Mouse (Mus musculus): ENCODE data around the gene Socs5.

Socs5 gene

GRCm38 (mm10) chr17:87108507-87109292, 1.2 kb downstream of the Socs5 start:
- no peak for DNase-seq (ENCODE audit: low spot score in 2 of 2)

DNA sequence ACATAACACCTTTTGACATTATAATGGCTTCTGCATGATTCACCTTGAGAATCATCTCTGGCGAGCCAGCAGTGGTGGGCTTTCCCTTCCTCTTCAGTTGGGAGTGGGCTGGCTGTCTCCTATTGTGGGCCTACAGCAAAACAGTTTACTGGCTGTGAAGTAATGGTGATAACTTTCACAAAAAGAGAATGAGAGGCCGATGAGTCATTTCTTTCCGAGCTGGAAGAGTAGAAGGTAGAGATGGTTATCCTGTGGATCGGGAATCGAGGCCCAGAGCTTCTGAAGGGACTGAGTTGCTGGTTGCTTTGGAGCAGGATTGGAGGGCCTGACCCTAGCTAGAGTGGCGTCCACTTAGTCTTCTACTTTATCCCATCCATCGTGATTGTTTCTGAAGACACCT, 2.0 kb downstream of the Socs5 start:
- no peak for DNase-seq (ENCODE audit: low spot score in 2 of 2)

DNA sequence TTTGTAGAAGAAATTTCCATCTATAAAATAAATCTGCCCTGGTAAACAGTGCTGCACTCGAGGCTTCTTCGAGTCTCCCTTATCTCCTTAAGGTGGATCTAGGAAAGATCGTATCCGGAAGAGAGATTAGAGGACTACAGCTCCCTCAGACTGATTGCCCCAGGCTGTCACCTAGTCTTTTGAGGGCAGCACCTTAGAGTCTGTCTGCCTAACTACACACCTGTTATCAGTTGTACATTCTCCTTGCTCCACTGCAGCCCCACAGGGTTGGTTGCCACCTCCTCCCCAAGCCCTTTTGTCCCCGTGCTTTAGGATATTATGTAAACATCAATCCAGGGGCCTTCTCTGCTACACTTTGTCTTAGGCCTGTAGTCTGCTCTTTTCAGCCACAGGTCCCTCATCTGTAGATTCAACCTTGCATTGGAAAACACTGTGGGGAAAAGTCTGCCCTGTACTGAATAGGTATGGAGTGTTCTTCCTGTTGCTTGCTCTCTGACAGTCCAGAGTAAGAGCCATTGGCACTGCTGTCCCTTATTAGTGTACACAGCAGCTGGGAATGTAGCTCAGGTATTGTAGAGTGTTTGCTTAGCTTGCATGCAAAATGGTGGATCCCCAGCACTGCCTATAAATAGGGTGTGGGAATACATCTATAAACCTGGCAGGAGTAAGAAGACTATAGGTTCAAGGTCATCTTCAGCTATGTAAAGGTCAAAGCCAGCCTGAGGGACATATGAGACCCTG, 5.5 kb downstream of the Socs5 start:
- DNase-seq (ENCODE audit: low spot score in 2 of 2) = no peak

GRCm38 (mm10) chr17:87115615-87116014, 8.1 kb downstream of the Socs5 start:
- no peak for DNase-seq (ENCODE audit: low spot score in 2 of 2)

- DNase-seq (ENCODE audit: low spot score in 2 of 2) = no peak
These were observed 11.6 kb downstream of the Socs5 start for GRCm38 (mm10) chr17:87118966-87119526.

DNA sequence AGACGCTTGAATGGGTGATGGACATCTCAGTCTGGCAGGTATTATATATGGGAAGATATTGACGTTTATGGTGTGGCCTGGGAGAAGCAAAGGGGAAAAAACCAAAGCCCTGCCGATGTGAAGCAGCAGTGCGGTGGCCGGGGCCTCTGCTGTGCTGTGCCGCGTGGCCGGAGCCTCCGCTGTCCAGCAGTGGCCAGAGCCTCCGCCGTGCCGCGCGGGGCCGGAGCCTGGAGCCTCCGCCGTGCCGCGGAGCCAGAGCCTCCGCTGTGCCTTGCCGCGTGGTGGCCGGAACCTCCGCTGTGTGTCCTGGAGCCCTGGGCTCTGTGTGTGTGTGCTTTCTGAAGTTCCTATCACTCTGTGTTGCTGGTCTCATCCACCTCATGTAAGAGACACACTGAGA, 17.9 kb downstream of the Socs5 start:
- no peak for DNase-seq (ENCODE audit: low spot score in 2 of 2)

- DNase-seq (ENCODE audit: low spot score in 2 of 2) = no peak
These were observed 24.8 kb downstream of the Socs5 start for GRCm38 (mm10) chr17:87132258-87132657.

DNA sequence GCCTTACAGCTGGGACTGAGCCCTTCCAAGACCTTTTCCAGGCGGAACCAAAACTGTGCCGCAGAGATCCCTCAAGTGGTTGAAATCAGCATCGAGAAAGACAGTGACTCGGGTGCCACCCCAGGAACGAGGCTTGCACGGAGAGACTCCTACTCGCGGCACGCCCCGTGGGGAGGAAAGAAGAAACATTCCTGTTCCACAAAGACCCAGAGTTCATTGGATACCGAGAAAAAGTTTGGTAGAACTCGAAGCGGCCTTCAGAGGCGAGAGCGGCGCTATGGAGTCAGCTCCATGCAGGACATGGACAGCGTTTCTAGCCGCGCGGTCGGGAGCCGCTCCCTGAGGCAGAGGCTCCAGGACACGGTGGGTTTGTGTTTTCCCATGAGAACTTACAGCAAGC, 26.3 kb downstream of the Socs5 start:
- DNase-seq (ENCODE audit: low spot score in 2 of 2) = no peak

- no peak for DNase-seq (ENCODE audit: low spot score in 2 of 2)
These were observed 27.2 kb downstream of the Socs5 start for GRCm38 (mm10) chr17:87134631-87135030.

DNA sequence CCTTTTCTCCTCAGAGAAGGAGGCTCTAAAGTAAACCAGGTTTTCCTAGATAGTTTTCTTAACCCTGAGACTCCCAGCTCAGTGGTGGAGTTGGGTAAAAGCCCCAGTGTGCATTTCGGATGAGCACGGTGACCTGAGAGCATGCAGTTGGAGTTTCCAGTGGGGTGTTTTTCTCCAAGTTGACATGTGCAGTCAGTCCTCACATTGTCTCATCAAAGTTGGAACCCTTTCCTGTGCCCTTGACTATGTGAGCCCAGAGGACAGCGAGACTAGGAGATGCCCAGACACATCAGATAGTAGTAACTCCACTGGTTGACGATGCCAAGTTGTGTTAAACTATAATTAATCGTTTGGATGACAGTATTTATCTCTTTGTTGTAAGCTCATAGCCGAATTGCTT, 28.3 kb downstream of the Socs5 start:
- DNase-seq (ENCODE audit: low spot score in 2 of 2) = no peak

DNA sequence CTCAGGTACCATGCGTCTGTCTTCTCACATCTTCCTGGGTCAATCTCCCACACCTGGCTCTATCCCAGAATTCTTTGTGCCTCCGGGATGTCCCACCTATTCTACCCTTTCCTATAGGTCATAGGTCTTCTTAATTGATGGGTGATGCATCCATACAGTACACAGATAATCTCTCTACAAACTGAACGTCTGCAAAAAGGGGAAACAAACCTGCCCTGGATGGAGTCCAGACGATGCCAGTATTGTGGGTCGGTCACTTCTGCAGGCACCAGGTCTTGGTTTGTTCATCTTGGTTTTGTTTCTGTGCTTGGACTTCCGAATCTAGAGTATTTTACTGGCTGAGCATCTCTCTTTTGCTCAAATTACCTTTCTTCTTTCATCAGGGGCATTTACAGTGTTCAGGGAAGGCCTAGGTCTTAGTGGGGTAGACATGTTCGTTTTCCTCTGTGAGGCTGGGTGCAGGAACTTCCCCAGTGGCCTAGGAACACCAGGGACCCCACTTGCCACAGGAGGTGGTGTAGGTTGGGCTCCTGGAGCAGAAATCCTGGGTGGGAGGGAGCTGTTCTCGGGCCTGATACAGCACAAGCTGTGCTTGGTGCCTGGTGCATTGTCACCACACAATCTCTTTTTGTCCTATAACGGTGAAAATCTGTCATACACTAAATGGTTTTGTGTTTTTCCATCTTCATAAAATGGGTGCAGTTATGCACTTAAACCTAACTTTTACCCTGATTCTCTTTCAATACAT, 33.9 kb downstream of the Socs5 start:
- no peak for DNase-seq (ENCODE audit: low spot score in 2 of 2)

DNA sequence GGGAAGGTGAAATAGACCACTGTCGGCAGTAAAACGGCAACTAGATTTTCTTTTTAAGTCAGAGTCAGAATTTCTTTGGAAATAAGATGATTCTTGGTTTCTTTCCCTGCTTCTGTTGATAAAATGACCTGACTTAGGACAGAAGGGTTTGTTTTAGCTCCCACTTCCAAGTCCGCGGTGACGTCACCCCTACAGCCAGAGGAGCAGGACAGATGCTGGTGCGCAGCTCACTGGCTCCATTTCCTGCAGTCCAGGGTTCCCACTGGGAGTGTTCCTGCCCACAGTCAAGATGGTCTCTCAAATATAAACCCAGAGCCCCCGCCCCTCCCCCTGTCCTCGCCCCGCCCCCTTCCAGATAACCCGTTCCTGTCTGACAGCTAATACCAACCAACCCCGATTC, 34.8 kb downstream of the Socs5 start:
- DNase-seq (ENCODE audit: low spot score in 2 of 2) = no peak

GRCm38 (mm10) chr17:87143186-87143585, 35.7 kb downstream of the Socs5 start:
- DNase-seq (ENCODE audit: low spot score in 2 of 2) = no peak

DNA sequence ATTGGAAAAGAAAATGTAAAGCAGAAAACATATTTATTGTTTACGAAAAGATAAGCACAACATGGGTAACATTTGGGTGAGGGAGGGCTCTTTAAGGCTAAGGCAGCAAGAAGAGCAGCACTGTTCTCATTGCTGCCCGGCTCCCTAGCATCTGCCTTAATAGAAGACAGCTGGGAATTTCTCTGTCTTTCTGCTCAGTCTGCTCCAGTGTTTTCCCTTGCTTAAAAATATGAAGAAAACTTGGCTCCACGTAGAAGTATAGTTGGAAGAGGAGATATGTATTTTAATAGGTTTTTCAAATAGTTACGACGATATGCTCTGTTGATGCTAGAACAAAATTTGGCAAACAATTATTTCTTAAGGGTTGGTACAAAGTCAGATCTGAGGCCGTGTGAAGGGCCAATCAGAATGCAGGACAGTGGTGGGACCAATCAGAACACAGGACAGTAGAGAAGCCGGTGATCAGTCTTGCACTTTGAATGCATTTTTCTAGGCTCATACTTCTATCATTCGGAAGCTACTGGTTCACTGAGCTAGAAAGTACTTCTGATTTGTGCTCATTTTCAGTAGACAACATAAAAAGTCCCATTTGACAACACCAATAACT, 39.0 kb downstream of the Socs5 start:
- no peak for DNase-seq (ENCODE audit: low spot score in 2 of 2)

DNA sequence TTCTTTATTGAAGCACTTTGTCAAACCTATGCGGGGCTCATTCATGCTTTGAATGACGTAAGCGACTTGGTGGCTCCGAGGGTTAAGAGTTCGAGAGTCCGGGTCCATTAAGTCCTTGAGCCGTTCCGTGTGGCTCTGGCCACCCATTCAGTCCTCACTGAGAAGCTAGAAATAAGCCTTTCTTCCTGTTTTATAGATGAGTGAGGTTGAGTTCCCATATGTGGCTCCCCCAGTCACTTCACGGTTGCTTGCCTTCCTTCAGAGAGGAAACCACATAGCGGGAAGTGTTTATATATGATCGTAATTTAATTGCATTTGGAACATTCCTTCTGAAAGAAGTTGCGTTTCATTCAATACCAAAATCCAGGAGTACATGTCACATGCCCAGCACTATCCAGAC, 42.3 kb downstream of the Socs5 start:
- no peak for DNase-seq (ENCODE audit: low spot score in 2 of 2)

- no peak for DNase-seq (ENCODE audit: low spot score in 2 of 2)
These were observed 45.5 kb downstream of the Socs5 start for GRCm38 (mm10) chr17:87152984-87153383.

DNA sequence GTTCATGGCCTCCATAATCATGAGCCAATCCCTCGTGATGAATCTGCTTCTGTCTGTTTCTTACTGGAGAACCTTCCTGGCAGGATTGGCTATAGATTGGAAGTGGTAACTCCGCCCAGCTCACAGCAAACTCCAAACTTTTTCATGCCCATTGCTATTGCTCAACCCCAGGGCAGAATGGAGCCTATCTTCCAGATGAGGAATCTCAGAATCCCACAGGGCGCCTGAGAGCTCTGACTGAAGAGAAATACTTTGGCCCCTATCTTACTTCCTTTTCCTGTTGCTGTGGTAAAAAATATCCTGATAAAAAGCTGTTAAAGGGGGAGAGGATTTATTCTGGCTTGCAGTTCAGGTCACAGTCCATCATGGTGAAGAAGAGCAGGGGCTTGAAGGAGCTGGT, 48.2 kb downstream of the Socs5 start:
- DNase-seq (ENCODE audit: low spot score in 2 of 2) = no peak

- no peak for DNase-seq (ENCODE audit: low spot score in 2 of 2)
These were observed 50.3 kb downstream of the Socs5 start for GRCm38 (mm10) chr17:87157739-87158138.

DNA sequence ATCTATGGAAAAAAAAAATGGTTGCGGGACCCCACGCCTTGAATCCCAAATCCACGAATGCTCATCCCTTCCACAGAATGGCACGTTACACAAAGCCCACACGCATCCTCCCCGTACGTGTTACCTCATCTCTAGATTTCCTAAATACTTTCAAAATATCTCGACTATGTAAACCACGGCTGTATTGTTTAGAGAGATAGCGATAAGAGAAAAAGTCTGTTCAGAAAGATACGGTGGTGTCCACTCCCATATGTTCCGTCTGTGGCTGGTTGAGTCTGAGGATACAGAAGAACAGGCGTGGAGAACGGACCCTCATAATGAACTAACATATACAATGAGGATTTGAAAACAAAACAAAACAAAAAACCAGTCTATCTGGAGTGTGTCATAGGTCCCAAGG, 51.1 kb downstream of the Socs5 start:
- DNase-seq (ENCODE audit: low spot score in 2 of 2) = no peak

GRCm38 (mm10) chr17:87160270-87160669, 52.8 kb downstream of the Socs5 start:
- no peak for DNase-seq (ENCODE audit: low spot score in 2 of 2)

DNA sequence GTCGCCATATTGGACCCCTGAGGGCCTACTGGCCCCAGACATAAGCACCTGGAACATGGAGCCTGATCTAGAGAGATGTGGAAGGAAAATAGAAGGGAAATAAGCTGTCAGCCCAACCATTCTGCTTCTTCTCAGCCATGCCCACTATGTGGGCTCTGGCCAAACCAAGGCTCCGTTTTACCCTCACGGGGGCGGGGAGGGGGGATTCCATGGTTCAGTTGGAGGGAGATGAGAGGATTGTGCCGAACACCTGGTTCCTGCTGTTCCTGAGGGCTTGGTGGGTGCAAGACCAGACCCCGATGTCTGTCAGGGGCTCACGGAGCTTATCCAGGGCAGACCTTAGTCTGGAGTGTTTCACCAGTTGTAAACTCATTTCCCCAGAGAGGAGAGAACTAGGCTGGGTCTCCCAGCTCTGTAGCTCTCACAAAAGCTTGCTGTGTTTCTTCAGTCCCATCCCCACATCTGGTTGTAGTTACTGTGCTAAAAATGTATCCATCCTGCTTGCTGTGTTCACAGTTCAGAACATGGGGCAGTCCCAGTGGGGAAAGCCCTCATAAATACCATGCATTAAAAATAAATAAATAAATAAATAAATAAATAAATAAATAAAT, 56.9 kb downstream of the Socs5 start:
- no peak for DNase-seq (ENCODE audit: low spot score in 2 of 2)
